Mouse (Mus musculus) brain, embryonic 14.5 days (tissue): Measurements from ENCODE around the gene Tmpo.
A peak's percentile ranks its signal among the peaks of the same experiment; 100 is the strongest.

ENCODE experiments used
- CTCF ChIP-seq: fragments of 200-500 bp; IDR thresholded peaks from 2 replicates; pipeline ENCODE4 v1.5.1; 2012; ENCODE audit warnings: inconsistent platforms, mild to moderate bottlenecking, moderate library complexity, borderline replicate concordance; ENCODE audit not compliant: insufficient read depth, insufficient read length; ENCODE audit errors: extremely low read depth
- POLR2A ChIP-seq: fragments of 200-500 bp; IDR thresholded peaks from 2 replicates; pipeline ENCODE4 v1.6.1; 2012; ENCODE audit warnings: mild to moderate bottlenecking, inconsistent platforms, borderline replicate concordance; ENCODE audit not compliant: poor library complexity, insufficient read depth, insufficient read length, severe bottlenecking; ENCODE audit errors: extremely low read depth

- TF ChIP-seq CTCF (no peak), POLR2A (peak; percentile 90)
Observed at GRCm38 (mm10) chr10:91123828-91124822, 57.0 kb downstream of the Tmpo start, which contains the start of gene Slc25a3.
